Comparison of ENCODE assay signal across 12 mouse cellular contexts in the genomic region with DNA sequence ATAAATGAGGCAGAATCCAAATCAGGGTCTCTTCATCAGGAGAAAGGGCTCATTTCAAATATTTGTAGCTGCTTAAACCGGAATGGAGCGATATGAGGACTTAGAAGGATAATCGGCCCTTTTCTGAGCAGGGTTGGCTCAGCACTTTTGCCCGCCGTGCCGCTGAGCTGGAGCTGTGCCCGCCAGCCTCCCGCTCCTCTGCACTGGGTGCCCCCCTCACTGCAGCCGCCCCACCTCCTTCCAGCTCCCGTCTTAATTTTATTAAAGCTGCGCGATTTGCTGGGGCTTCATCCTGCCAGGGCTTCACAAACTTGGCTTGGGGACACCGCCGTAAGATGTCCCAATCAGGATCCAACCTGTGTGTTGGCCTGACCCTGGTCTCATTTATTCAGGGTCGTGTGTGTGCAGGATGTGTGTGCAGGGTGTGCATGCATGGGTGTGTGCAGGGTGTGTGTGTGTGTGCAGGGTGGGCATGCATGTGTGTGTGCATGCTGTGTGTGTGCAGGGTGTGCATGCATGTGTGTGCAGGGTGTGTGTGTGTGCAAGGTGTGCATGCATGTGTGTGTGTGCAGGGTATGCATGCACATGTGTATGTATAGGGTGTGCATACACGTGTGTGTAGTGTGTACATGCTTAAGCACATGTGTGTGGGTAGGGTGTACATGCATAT. TPM values are rescaled to one million over a fixed set of nuclear protein-coding genes. Genes with fewer than 3 reads are reported as not detected.
DNase-seq lines count a peak whose midpoint lies in the region; ATAC-seq lines count a peak whose summit lies in the region.
"Had no signal": no experiment of that assay in that cellular context is flagged by ENCODE, and none has a peak within 500 bp of the region (broad histone marks: within the 10 kb centered on the region; RNA-seq: fewer than 3 reads in every experiment).

No protein-coding gene starts in this region.

- peak overlapping the region; percentile 17; the same call in 1 of the 2 replicates for H3K9ac ChIP-seq in hindbrain, embryonic 16.5 days (ENCODE audit: low read depth, low read length)
- H3K9ac ChIP-seq in hindbrain, embryonic 11.5 days (ENCODE audit: low read depth, low read length): no peak overlapping the region
- 0 out of 2 replicates have a peak overlapping the region, but pooled peaks have one; percentile 22 for H3K9ac ChIP-seq in forebrain, embryonic 16.5 days (replicated peaks; ENCODE audit: low read depth, low read length)
- H3K9ac ChIP-seq: liver, embryonic 12.5 days had no signal

- H3K4me1 ChIP-seq in hindbrain, embryonic 16.5 days (ENCODE audit: control insufficient read depth, insufficient read depth, low read depth, low read length): peaks cover 3% of the 10 kb centered on the region; the same call in 1 of the 2 replicates
- no peaks in the 10 kb centered on the region for H3K4me1 ChIP-seq in hindbrain, embryonic 11.5 days (replicated peaks; ENCODE audit: control insufficient read depth, insufficient read depth, low read length)
- H3K4me1 ChIP-seq in forebrain, embryonic 16.5 days (replicated peaks; ENCODE audit: control insufficient read depth, insufficient read depth, low read length): peaks cover 8% of the 10 kb centered on the region

- H3K9me3 ChIP-seq in hindbrain, embryonic 16.5 days (ENCODE audit: control insufficient read depth, low read length): no peaks in the 10 kb centered on the region
- H3K9me3 ChIP-seq in hindbrain, embryonic 11.5 days (ENCODE audit: control insufficient read depth, low read length): no peaks in the 10 kb centered on the region
- H3K9me3 ChIP-seq in forebrain, embryonic 16.5 days (ENCODE audit: control insufficient read depth, low read length): no peaks in the 10 kb centered on the region
- H3K9me3 ChIP-seq: liver, embryonic 12.5 days had no signal

- ATAC-seq in hindbrain, embryonic 16.5 days: no peak
- no peak for ATAC-seq in hindbrain, embryonic 11.5 days (ENCODE audit: low FRiP score)
- ATAC-seq in forebrain, embryonic 16.5 days: peak; percentile 61; the same call in 1 of the 2 replicates
- ATAC-seq: liver, embryonic 12.5 days had no signal

- no peak for DNase-seq in hindbrain, embryonic 11.5 days (ENCODE audit: low spot score)
- peak; percentile 53 for DNase-seq in right cerebral cortex, postnatal 4 days
- no peak for DNase-seq in right cerebral cortex, postnatal 36 days (ENCODE audit: low spot score in 2 of 2)
- no peak for DNase-seq in lung, adult 18-20 months
- DNase-seq in heart, postnatal 14 days: no peak
- DNase-seq: cerebellum, adult 11-12 months; embryo, embryonic 11 days; kidney, adult 11 months; lung, postnatal 36 days had no signal

- WGBS in hindbrain, embryonic 16.5 days: 50% methylated on average over 16 of the region's 16 CpGs
- WGBS in hindbrain, embryonic 11.5 days: 87% methylated on average over 16 of the region's 16 CpGs
- 47% methylated on average over 16 of the region's 16 CpGs for WGBS in forebrain, embryonic 16.5 days

- no peak overlapping the region for H3K4me2 ChIP-seq in hindbrain, embryonic 16.5 days (ENCODE audit: low read length)
- H3K4me2 ChIP-seq in hindbrain, embryonic 11.5 days (replicated peaks; ENCODE audit: low read depth, low read length): no peak overlapping the region
- H3K4me2 ChIP-seq in forebrain, embryonic 16.5 days (ENCODE audit: low read length): no peak overlapping the region
- H3K4me2 ChIP-seq: liver, embryonic 12.5 days had no signal

- H3K36me3 ChIP-seq in hindbrain, embryonic 16.5 days (ENCODE audit: control insufficient read depth, insufficient read depth, low read length): no peaks in the 10 kb centered on the region
- H3K36me3 ChIP-seq in hindbrain, embryonic 11.5 days (ENCODE audit: control insufficient read depth, insufficient read depth, low read length): no peaks in the 10 kb centered on the region
- no peaks in the 10 kb centered on the region for H3K36me3 ChIP-seq in forebrain, embryonic 16.5 days (ENCODE audit: control insufficient read depth, insufficient read depth)
- H3K36me3 ChIP-seq: liver, embryonic 12.5 days had no signal

- no peak overlapping the region for H3K4me3 ChIP-seq in hindbrain, embryonic 16.5 days (ENCODE audit: low read length)
- no peak overlapping the region for H3K4me3 ChIP-seq in hindbrain, embryonic 11.5 days (ENCODE audit: low read depth, low read length)
- no peak overlapping the region for H3K4me3 ChIP-seq in forebrain, embryonic 16.5 days (replicated peaks; ENCODE audit: low read length)
- H3K4me3 ChIP-seq: liver, embryonic 12.5 days had no signal

- H3K27ac ChIP-seq in hindbrain, embryonic 16.5 days (ENCODE audit: low read depth, low read length): no peak overlapping the region
- no peak overlapping the region for H3K27ac ChIP-seq in hindbrain, embryonic 11.5 days (ENCODE audit: low read depth, low read length)
- H3K27ac ChIP-seq in forebrain, embryonic 16.5 days (ENCODE audit: low read length): no peak overlapping the region
- H3K27ac ChIP-seq: liver, embryonic 12.5 days had no signal

- intact Hi-C loops in heart, postnatal 14 days (cut with DNase I): no loop called here

- no peaks in the 10 kb centered on the region for H3K27me3 ChIP-seq in hindbrain, embryonic 16.5 days (replicated peaks; ENCODE audit: control insufficient read depth, insufficient read depth, low read length)
- H3K27me3 ChIP-seq in hindbrain, embryonic 11.5 days (ENCODE audit: control insufficient read depth, insufficient read depth, low read length): no peaks in the 10 kb centered on the region
- H3K27me3 ChIP-seq in forebrain, embryonic 16.5 days (replicated peaks; ENCODE audit: control insufficient read depth, insufficient read depth, low read length): no peaks in the 10 kb centered on the region

RNA-seq across cellular contexts. Expression of a gene that starts 36.8 kb away (rescaled TPM):
- polyA plus RNA-seq in hindbrain, embryonic 16.5 days (2015; fragmentation: Nextera tagmentation; extraction: Ambion mirVana): 1.2 and 1.4 TPM in 2 replicates
- polyA plus RNA-seq in hindbrain, embryonic 11.5 days (2014; fragmentation: Nextera tagmentation; extraction: Ambion mirVana): 6.3 and 6.8 TPM in 2 replicates
- polyA plus RNA-seq in forebrain, embryonic 16.5 days (2015; fragmentation: Nextera tagmentation; extraction: Ambion mirVana): 1.5 and 1.8 TPM in 2 replicates
- 1 to 10 TPM; 5.8 to 6.3 TPM for total RNA-seq in heart, postnatal 14 days (2021)
